Mouse (Mus musculus): ENCODE measurements around the gene Ddx59. TPM values are rescaled to one million over a fixed set of nuclear protein-coding genes. Genes with fewer than 3 reads are reported as not detected.
A peak's percentile ranks its signal among the peaks of the same experiment; 100 is the strongest.

Ddx59 gene
- 18.0 and 19.8 TPM in 2 replicates for polyA plus RNA-seq (2014; fragmentation: Nextera tagmentation; extraction: Ambion mirVana)

DNA sequence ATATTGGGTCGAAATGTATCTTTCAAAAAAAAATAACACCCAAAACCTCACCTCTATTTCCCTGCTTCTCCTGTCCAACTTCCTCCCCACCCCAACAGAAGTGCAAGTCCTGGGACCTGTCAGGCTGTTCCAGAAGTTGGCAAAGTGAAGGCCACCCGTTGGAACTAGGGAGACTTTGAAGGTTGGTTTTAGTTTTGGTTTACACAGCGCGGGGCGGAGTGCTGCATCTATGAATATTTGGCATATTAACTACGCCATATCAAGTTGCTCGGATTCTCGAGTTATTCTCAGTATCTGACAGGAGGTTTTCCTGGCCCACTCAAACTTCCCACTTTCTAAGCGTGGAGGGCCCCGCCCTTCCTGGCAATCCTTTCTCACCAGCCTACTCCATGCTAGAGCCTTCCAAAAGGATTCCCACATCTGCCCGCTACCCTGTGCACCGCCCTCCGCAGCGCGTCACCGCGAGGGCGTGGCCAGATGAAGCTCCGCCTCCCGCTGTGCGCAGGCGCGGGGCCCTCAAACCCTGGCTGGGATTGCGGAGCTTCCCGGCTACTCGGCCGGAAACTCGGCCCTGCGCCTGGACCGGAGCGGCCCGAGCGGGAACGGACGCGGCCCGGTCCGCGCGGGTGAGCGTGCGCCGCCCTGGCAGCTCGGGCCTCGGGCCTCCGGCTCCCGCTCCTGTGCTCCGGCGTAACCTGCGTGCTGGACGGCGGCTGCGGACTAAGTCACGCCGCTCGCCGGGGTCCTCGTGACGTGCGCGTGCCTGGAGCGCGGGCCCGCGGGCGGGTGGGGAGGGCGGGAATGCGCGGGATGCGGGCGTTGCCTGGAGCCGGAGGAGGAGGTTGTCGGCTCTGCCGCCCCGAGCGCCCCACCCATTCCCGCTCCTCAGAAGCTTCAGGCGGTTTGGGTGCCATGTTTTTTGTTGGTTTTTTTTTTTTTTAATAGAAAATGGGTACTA, at the start of gene Ddx59:
Ddx59 (plus strand) TSS at position 474 of the 958 bp plus-strand sequence.
- H3K27me3 ChIP-seq (ENCODE audit: control insufficient read depth, insufficient read depth, low read length): no peaks in the 10 kb centered on the region
- H3K4me2 ChIP-seq (replicated peaks; ENCODE audit: low read depth, low read length): peak within 1 kb of the TSS; percentile 44
- H3K4me3 ChIP-seq (ENCODE audit: low read depth, low read length): peak within 1 kb of the TSS; percentile 58
- 2% methylated on average over 78 of the region's 78 CpGs for WGBS
- peak within 1 kb of the TSS; percentile 98 for H3K27ac ChIP-seq (ENCODE audit: low read length)
- H3K9ac ChIP-seq (replicated peaks; ENCODE audit: low read depth, low read length): peak within 1 kb of the TSS; percentile 72
- no peaks in the 10 kb centered on the region for H3K9me3 ChIP-seq (ENCODE audit: control insufficient read depth, low read depth, low read length)
- no peaks in the 10 kb centered on the region; the same call in 1 of the 2 replicates for H3K36me3 ChIP-seq (ENCODE audit: control insufficient read depth, insufficient read depth, low read length)
- H3K4me1 ChIP-seq (ENCODE audit: control insufficient read depth, insufficient read depth, low read length): no peaks in the 10 kb centered on the region
- peak; percentile 98 for ATAC-seq (ENCODE audit: insufficient number of reproducible peaks, insufficient read depth, low FRiP score, low read depth)

DNA sequence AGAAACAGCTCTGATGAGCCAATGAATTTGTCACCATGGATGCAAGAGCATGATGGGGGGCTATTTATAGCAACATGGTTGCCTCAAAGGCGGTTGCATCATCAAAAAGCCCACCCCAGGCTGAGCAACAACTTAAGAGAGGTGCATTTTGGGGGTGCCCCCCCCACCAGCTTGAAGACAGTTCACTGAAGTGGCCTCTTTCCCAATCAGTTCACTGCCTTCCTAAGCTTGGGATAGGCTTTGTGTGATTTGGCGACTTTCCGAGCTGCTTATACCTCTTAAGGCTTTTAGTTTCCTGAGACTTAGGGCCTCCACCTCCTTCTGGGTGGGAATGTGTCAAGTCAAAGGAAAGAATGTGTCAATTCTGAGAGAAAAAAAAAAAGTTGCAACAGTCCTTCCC, 49.1 kb upstream of the Ddx59 start:
- Histone ChIP-seq H3K4me3 (ENCODE audit: low read depth, low read length) (no peak overlapping the region), H3K9me3 (ENCODE audit: control insufficient read depth, low read depth, low read length) (no peaks in the 10 kb centered on the region), H3K36me3 (ENCODE audit: control insufficient read depth, insufficient read depth, low read length) (no peaks in the 10 kb centered on the region), H3K4me1 (ENCODE audit: control insufficient read depth, insufficient read depth, low read length) (no peaks in the 10 kb centered on the region), H3K4me2 (replicated peaks; ENCODE audit: low read depth, low read length) (no peak overlapping the region), H3K9ac (replicated peaks; ENCODE audit: low read depth, low read length) (no peak overlapping the region), H3K27ac (ENCODE audit: low read length) (no peak overlapping the region), H3K27me3 (ENCODE audit: control insufficient read depth, insufficient read depth, low read length) (no peaks in the 10 kb centered on the region)
- WGBS: 82% methylated on average over 3 of the region's 3 CpGs
- ATAC-seq (ENCODE audit: insufficient number of reproducible peaks, insufficient read depth, low FRiP score, low read depth): no peak

DNA sequence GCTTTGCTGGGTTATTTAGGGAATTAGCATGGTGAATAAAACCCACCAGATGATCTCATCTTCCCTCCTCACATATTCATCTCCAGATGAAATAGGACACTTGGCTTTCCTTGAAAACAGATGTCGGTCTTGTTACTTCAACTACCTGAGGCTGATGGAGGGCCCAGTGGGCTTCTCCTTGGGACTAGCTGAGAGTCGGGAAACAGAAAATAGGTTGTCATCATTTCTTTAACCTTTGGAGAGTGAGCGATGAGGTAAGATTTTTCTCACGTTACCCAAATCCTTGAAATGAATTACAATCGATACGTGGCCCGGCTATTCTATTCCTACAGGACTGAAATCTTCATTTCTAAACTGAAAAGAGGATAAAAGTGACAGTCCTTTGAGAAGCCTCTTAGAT, 35.8 kb upstream of the Ddx59 start:
- no peaks in the 10 kb centered on the region for H3K4me1 ChIP-seq (ENCODE audit: control insufficient read depth, insufficient read depth, low read length)
- WGBS: 89% methylated on average over 7 of the region's 7 CpGs
- no peak overlapping the region for H3K4me2 ChIP-seq (replicated peaks; ENCODE audit: low read depth, low read length)
- H3K36me3 ChIP-seq (ENCODE audit: control insufficient read depth, insufficient read depth, low read length): no peaks in the 10 kb centered on the region
- H3K27ac ChIP-seq (ENCODE audit: low read length): no peak overlapping the region
- H3K9ac ChIP-seq (replicated peaks; ENCODE audit: low read depth, low read length): no peak overlapping the region
- ATAC-seq (ENCODE audit: insufficient number of reproducible peaks, insufficient read depth, low FRiP score, low read depth): no peak
- no peaks in the 10 kb centered on the region for H3K27me3 ChIP-seq (ENCODE audit: control insufficient read depth, insufficient read depth, low read length)
- no peak overlapping the region for H3K4me3 ChIP-seq (ENCODE audit: low read depth, low read length)
- H3K9me3 ChIP-seq (ENCODE audit: control insufficient read depth, low read depth, low read length): no peaks in the 10 kb centered on the region

DNA sequence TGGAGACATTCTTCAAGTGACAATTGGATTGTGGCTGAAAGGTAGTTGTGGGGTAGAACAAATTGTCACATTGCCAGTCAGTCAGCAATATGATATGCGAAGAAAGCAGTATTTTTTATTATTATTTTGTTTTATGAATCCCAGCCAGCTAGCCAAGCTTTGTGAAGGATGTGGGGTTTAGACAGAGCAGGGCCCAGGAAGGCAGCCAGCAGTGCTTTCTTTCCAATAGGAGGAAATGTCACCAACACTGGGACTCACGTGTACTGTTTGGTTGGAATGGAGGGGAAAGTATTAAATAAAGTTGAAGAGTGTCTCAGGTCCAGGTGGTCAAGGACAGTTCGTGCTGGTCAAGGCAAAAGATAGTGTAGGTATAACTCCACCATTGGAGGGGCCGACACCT, 34.9 kb upstream of the Ddx59 start:
- Histone ChIP-seq H3K4me3 (ENCODE audit: low read depth, low read length) (no peak overlapping the region), H3K27ac (ENCODE audit: low read length) (no peak overlapping the region), H3K4me1 (ENCODE audit: control insufficient read depth, insufficient read depth, low read length) (no peaks in the 10 kb centered on the region), H3K9me3 (ENCODE audit: control insufficient read depth, low read depth, low read length) (no peaks in the 10 kb centered on the region), H3K36me3 (ENCODE audit: control insufficient read depth, insufficient read depth, low read length) (no peaks in the 10 kb centered on the region), H3K9ac (replicated peaks; ENCODE audit: low read depth, low read length) (no peak overlapping the region), H3K27me3 (ENCODE audit: control insufficient read depth, insufficient read depth, low read length) (no peaks in the 10 kb centered on the region), H3K4me2 (replicated peaks; ENCODE audit: low read depth, low read length) (no peak overlapping the region)
- no peak for ATAC-seq (ENCODE audit: insufficient number of reproducible peaks, insufficient read depth, low FRiP score, low read depth)
- 89% methylated on average over 4 of the region's 4 CpGs for WGBS

DNA sequence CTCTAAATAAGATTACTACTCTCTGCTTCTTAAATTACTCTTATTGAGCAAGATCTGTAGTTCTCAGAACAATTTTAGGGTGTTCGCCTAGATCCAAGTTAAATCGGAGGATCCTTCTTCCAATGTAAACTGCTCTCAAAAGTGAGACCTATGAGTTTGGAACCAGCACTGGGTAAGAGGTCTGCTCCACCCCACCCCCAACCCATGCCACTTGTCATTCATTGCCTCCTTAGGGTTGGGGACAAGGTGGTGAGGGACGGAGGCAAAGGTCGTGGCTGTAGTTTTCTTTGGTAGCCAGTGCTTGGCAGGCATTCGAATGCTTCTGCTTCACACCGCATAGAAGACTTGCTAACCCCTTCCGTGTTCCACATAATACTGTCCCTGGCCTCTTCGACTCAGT, 34.5 kb upstream of the Ddx59 start:
- Histone ChIP-seq H3K27me3 (ENCODE audit: control insufficient read depth, insufficient read depth, low read length) (no peaks in the 10 kb centered on the region), H3K27ac (ENCODE audit: low read length) (no peak overlapping the region), H3K4me2 (replicated peaks; ENCODE audit: low read depth, low read length) (no peak overlapping the region), H3K4me3 (ENCODE audit: low read depth, low read length) (no peak overlapping the region), H3K9me3 (ENCODE audit: control insufficient read depth, low read depth, low read length) (no peaks in the 10 kb centered on the region), H3K4me1 (ENCODE audit: control insufficient read depth, insufficient read depth, low read length) (no peaks in the 10 kb centered on the region), H3K36me3 (ENCODE audit: control insufficient read depth, insufficient read depth, low read length) (no peaks in the 10 kb centered on the region), H3K9ac (replicated peaks; ENCODE audit: low read depth, low read length) (no peak overlapping the region)
- ATAC-seq (ENCODE audit: insufficient number of reproducible peaks, insufficient read depth, low FRiP score, low read depth): no peak
- WGBS: 84% methylated on average over 8 of the region's 8 CpGs

DNA sequence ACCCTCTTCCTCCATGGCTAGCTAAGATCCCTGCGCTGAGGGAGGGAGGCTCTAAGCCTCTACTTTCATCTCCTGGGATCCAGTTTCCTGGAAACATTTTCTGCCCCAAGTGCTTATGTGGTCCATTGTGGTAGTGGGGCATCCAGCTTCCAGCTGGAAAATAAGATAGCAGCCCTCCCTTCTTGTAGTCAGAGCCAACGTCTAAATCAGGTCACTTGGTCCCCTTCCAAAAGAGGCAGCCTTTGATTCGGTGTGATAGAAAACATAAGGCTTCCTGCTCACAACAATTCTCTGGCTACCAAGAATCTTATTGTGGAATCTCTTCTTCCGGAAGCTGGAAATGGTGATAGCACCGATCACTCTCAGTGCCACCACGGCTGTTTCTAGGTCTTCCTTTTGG, 33.9 kb upstream of the Ddx59 start:
- no peak overlapping the region for H3K4me2 ChIP-seq (replicated peaks; ENCODE audit: low read depth, low read length)
- no peak overlapping the region for H3K9ac ChIP-seq (replicated peaks; ENCODE audit: low read depth, low read length)
- no peaks in the 10 kb centered on the region for H3K4me1 ChIP-seq (ENCODE audit: control insufficient read depth, insufficient read depth, low read length)
- WGBS: 74% methylated on average over 6 of the region's 6 CpGs
- no peaks in the 10 kb centered on the region for H3K36me3 ChIP-seq (ENCODE audit: control insufficient read depth, insufficient read depth, low read length)
- H3K27ac ChIP-seq (ENCODE audit: low read length): no peak overlapping the region
- no peak overlapping the region for H3K4me3 ChIP-seq (ENCODE audit: low read depth, low read length)
- H3K27me3 ChIP-seq (ENCODE audit: control insufficient read depth, insufficient read depth, low read length): no peaks in the 10 kb centered on the region
- ATAC-seq (ENCODE audit: insufficient number of reproducible peaks, insufficient read depth, low FRiP score, low read depth): no peak
- no peaks in the 10 kb centered on the region for H3K9me3 ChIP-seq (ENCODE audit: control insufficient read depth, low read depth, low read length)

DNA sequence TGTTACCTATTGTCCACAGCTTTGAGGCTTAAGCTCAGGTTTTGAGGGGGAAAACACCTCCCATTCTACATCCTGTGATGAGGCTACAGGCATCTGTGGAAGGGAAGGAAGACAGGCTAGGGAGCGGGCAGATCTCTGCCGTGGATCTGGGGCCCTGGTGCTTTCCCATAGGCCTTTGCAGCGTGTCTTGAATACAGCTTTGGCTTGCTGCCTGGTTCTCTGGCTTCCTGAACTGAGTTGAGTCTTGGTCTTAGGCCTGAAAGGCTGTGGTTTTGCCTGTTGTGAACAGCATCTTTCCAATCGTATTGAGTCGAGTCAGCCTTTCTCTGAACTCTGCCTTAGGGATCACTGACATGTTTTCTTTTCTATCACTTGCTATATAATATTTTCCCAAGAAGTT, 33.5 kb upstream of the Ddx59 start:
- Histone ChIP-seq H3K27ac (ENCODE audit: low read length) (no peak overlapping the region), H3K4me1 (ENCODE audit: control insufficient read depth, insufficient read depth, low read length) (no peaks in the 10 kb centered on the region), H3K4me3 (ENCODE audit: low read depth, low read length) (no peak overlapping the region), H3K27me3 (ENCODE audit: control insufficient read depth, insufficient read depth, low read length) (no peaks in the 10 kb centered on the region), H3K9me3 (ENCODE audit: control insufficient read depth, low read depth, low read length) (no peaks in the 10 kb centered on the region), H3K36me3 (ENCODE audit: control insufficient read depth, insufficient read depth, low read length) (no peaks in the 10 kb centered on the region), H3K9ac (replicated peaks; ENCODE audit: low read depth, low read length) (no peak overlapping the region), H3K4me2 (replicated peaks; ENCODE audit: low read depth, low read length) (no peak overlapping the region)
- 76% methylated on average over 5 of the region's 5 CpGs for WGBS
- no peak for ATAC-seq (ENCODE audit: insufficient number of reproducible peaks, insufficient read depth, low FRiP score, low read depth)

DNA sequence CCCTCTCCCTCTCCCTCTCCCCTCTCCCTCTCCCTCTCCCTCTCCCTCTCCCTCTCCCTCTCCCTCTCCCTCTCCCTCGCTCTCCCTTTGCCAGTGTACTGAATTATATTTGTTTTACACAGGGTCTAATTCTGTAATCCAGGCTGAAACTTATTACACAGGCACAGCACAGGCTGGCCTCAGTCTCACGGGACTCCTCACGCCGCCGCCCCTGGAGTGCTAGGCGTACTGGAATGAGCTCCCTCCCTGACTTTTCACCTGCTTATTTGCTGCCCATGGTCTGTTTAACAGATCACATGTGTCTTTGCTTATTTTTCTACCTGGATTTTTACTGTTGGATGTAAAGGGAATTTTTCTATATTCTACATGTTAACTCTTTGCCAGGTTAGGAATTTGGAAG, 28.2 kb upstream of the Ddx59 start:
- H3K27me3 ChIP-seq (ENCODE audit: control insufficient read depth, insufficient read depth, low read length): no peaks in the 10 kb centered on the region
- no peak overlapping the region for H3K4me3 ChIP-seq (ENCODE audit: low read depth, low read length)
- no peak overlapping the region for H3K4me2 ChIP-seq (replicated peaks; ENCODE audit: low read depth, low read length)
- no peak overlapping the region for H3K27ac ChIP-seq (ENCODE audit: low read length)
- no peaks in the 10 kb centered on the region for H3K36me3 ChIP-seq (ENCODE audit: control insufficient read depth, insufficient read depth, low read length)
- ATAC-seq (ENCODE audit: insufficient number of reproducible peaks, insufficient read depth, low FRiP score, low read depth): no peak
- no peak overlapping the region for H3K9ac ChIP-seq (replicated peaks; ENCODE audit: low read depth, low read length)
- WGBS: 37% methylated on average over 5 of the region's 6 CpGs
- no peaks in the 10 kb centered on the region for H3K9me3 ChIP-seq (ENCODE audit: control insufficient read depth, low read depth, low read length)
- H3K4me1 ChIP-seq (ENCODE audit: control insufficient read depth, insufficient read depth, low read length): no peaks in the 10 kb centered on the region

Measured in stomach, embryonic 14.5 days (tissue).